Mouse (Mus musculus) forebrain, embryonic 13.5 days (tissue): Measurements from ENCODE around the gene Eva1c. TPM values are rescaled to one million over a fixed set of nuclear protein-coding genes. Genes with fewer than 3 reads are reported as not detected.
A peak's percentile ranks its signal among the peaks of the same experiment; 100 is the strongest.

Source experiments
- ATAC-seq: fragments of 200-750 bp; cut with Nextera tagmentation; 2 replicates; pipeline ENCODE4 v1.8.0; 2017
- H3K27ac ChIP-seq: fragments of 300-500 bp; sonication (generic); 2 replicates; pipeline ENCODE4 v1.5.1; 2015; ENCODE audit warnings: inconsistent platforms, mild to moderate bottlenecking, moderate library complexity
- H3K27me3 ChIP-seq: fragments of 300-500 bp; sonication (generic); 2 replicates; pipeline ENCODE4 v1.6.1; 2015; ENCODE audit warnings: mild to moderate bottlenecking, inconsistent platforms
- H3K36me3 ChIP-seq: fragments of 300-500 bp; sonication (generic); 2 replicates; pipeline ENCODE4 v1.6.1; 2015; ENCODE audit warnings: mild to moderate bottlenecking, inconsistent platforms; ENCODE audit not compliant: poor library complexity, severe bottlenecking
- H3K4me1 ChIP-seq: fragments of 300-500 bp; sonication (generic); 2 replicates; pipeline ENCODE4 v1.6.1; 2015; ENCODE audit warnings: inconsistent platforms
- H3K4me2 ChIP-seq: fragments of 300-500 bp; sonication (generic); 2 replicates; pipeline ENCODE4 v1.6.1; 2015; ENCODE audit warnings: inconsistent platforms, mild to moderate bottlenecking, moderate library complexity
- H3K4me3 ChIP-seq: fragments of 300-500 bp; sonication (generic); 2 replicates; pipeline ENCODE4 v1.5.1; 2015; ENCODE audit warnings: mild to moderate bottlenecking, inconsistent platforms
- H3K9ac ChIP-seq: fragments of 300-500 bp; sonication (generic); 2 replicates; pipeline ENCODE4 v1.6.1; 2015; ENCODE audit warnings: mild to moderate bottlenecking, inconsistent platforms
- H3K9me3 ChIP-seq: fragments of 300-500 bp; sonication (generic); replicated peaks from 2 replicates; pipeline ENCODE4 v1.6.1; 2016; ENCODE audit warnings: inconsistent platforms
- WGBS: fragments of 180-500 bp; shearing (Covaris S2); methylation state at CpG from one replicate; pipeline ENCODE4 v1.1.7; 2015; 5-methylcytosine and 5-hydroxymethylcytosine counted together
- polyA plus RNA-seq: library from polyadenylated mRNA; unstranded; fragments of >200 nt; fragmentation: Nextera tagmentation; extraction: Ambion mirVana; gene quantifications from 2 replicates; pipeline ENCODE4 v1.2.1, GENCODE M21; 2015

Eva1c gene
- polyA plus RNA-seq, 1 experiment from 2014 or later: 5.2 TPM

DNA sequence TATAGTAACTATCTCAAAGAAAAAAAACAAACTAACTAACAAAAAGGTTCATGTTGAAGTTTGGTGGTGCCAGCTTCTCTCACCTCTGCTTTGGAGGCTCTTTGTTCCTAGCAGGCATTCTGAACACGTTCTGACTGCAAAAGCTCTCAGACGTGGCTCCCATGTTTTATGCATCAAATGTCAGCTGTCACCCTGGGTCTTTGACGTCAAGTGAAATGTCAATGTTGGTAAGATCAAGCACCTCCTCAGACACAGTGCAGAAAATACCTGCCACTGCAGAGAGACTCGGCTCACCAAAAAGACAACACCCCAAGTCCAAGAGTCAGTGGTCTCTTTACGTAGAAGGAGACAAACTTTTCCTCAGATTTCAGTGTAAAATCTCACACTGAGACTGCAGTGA is 48.0 kb downstream of the Eva1c start:
- ATAC-seq: no peak

DNA sequence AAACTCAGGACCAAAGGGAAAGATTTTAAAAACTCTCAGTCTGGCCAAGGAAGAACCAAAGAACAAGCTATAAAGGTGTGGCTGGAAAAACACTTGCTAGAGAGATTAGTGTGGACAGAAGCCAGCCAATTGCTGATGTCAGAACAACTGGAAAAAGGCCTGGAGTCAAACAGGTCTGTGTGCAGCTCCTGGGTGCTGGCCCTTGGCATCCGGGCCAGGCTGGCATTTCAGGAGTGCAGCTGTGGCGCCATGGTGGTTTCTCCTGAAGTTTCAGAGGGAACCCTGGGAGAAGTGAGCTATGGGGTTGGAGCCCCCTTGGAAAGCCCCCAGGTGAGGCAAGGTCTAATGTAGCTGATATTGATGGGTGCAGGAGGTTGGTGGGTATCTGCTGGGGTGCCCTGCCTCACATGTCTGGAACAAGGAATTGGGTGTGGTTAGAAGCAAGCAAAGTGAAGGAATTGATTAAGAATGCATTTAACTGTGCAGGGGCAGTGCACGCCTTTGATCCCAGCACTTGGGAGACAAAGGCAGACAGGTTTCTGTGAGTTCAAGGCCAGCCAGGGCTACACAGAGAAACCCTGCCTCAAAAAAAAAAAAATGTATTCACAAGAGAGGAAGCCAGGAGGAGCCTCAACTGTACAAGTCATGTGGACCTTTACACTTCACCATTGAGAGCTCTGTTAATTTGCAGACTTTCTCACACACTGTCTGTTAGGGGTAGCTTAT is 51.8 kb downstream of the Eva1c start:
- H3K27ac ChIP-seq: no peak overlapping the region

More for the DNA sequence above, 48.0 kb downstream of the Eva1c start:
- Histone ChIP-seq H3K36me3 (no peaks in the 10 kb centered on the region), H3K4me2 (no peak overlapping the region), H3K27me3 (no peaks in the 10 kb centered on the region), H3K9me3 (no peaks in the 10 kb centered on the region), H3K4me3 (no peak overlapping the region), H3K4me1 (no peaks in the 10 kb centered on the region), H3K9ac (no peak overlapping the region), H3K27ac (no peak overlapping the region)
- WGBS: 66% methylated on average over 5 of the region's 5 CpGs

DNA sequence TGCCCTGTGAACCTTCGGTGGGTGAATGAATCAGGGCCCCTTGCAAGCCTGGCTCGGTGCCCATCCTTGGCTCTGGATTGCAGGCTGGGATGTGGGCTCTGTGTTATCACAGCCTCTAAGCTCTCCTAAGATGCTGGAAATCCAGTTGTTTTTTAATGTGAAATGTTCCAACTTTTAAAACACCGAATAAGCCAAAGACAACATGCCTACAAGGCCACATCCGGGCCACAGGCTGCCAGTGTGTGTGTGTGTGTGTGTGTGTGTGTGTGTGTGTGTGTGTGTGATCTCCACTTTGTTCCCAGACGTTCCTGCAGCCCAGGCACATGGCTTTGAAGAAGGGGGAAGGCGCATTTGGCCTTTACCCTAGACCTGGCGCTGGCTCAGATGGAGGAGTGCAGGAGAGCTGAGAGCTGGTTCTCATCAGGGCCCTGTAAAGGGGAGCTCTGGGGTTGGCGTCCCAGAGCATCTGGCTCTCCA is 56.0 kb downstream of the Eva1c start:
- ATAC-seq: peak; percentile 27; the same call in 1 of the 2 replicates
- WGBS: 68% methylated on average over 8 of the region's 8 CpGs
- H3K9ac ChIP-seq: no peak overlapping the region

More for the DNA sequence above, 51.8 kb downstream of the Eva1c start:
- H3K9me3 ChIP-seq: no peaks in the 10 kb centered on the region
- H3K36me3 ChIP-seq: no peaks in the 10 kb centered on the region
- H3K4me3 ChIP-seq: no peak overlapping the region
- H3K4me2 ChIP-seq: no peak overlapping the region
- H3K9ac ChIP-seq: no peak overlapping the region
- H3K4me1 ChIP-seq: peaks cover 11% of the 10 kb centered on the region
- H3K27me3 ChIP-seq: no peaks in the 10 kb centered on the region
- ATAC-seq: no peak
- WGBS: 92% methylated on average over 3 of the region's 3 CpGs

DNA sequence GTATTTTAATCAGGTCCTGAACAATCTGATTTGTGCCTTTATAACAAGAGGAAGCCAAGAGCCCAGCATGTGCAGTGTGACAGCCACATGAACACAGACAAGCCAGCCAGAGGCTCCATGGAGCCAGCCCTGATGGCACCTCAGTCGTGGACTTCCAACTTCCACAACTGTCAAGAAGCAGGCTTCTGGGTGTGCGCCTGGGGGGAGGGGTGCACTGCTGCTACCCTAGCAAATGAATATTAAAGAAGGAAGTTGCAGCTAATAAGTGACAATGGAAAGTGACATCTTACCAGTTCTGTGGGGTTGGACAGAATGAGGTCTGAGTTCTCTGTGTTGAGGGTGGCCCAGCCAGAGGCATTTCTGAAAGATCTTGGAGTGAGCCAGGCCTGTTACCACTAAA is 58.8 kb downstream of the Eva1c start:
- peaks cover 25% of the 10 kb centered on the region for H3K4me1 ChIP-seq
- H3K4me3 ChIP-seq: no peak overlapping the region
- H3K4me2 ChIP-seq: no peak overlapping the region
- H3K27me3 ChIP-seq: no peaks in the 10 kb centered on the region
- no peak for ATAC-seq
- WGBS: 77% methylated on average over 2 of the region's 2 CpGs
- peaks cover 4% of the 10 kb centered on the region; the same call in 1 of the 2 replicates for H3K9me3 ChIP-seq
- H3K36me3 ChIP-seq: no peaks in the 10 kb centered on the region
- no peak overlapping the region for H3K9ac ChIP-seq
- H3K27ac ChIP-seq: no peak overlapping the region

More for the DNA sequence above, 56.0 kb downstream of the Eva1c start:
- H3K9me3 ChIP-seq: no peaks in the 10 kb centered on the region
- H3K27me3 ChIP-seq: no peaks in the 10 kb centered on the region
- peaks cover 25% of the 10 kb centered on the region for H3K4me1 ChIP-seq
- H3K4me3 ChIP-seq: no peak overlapping the region
- no peak overlapping the region for H3K27ac ChIP-seq
- H3K36me3 ChIP-seq: no peaks in the 10 kb centered on the region
- no peak overlapping the region for H3K4me2 ChIP-seq

DNA sequence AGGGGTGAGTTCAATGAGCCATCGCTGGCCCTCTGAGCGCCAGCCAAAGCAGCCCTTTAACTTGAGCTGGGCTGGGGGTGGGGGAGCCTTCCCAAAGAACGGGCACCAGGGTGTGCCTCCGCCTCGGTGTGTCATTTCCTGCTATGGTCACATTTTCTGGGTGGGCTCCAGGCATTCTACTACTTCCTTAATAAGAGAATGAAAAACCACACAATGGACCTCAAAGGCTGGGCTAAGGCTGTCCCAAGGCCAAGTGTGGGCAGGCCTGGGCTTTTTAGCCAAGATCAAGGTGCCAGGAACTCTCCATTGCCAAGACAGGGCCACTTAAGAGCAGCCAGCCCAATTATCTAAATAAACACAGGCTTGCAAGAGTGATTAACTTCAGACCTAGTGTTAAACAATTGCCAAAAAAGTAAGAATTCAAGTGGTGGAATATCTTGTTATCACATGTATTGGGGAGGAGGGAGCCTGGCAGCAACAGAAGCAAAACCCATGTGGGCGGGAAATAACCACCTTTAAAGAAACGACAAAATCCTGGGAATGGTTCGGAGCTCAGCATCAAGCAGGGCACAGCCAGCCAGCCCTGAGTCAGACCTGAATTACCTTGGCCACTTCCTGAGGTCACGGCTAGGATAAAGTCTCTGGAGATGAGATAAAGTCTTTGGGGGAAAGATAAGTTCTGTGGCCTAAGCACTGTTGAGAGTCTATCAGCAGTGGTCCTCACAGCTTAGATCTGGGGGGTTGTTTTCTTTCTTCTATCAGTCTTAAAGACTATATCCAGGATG is 59.5 kb downstream of the Eva1c start:
- H3K4me2 ChIP-seq: no peak overlapping the region
- WGBS: 75% methylated on average over 9 of the region's 9 CpGs
- H3K9me3 ChIP-seq: peaks cover 4% of the 10 kb centered on the region; the same call in 1 of the 2 replicates
- H3K4me3 ChIP-seq: no peak overlapping the region
- no peak for ATAC-seq
- no peaks in the 10 kb centered on the region for H3K27me3 ChIP-seq
- H3K4me1 ChIP-seq: peaks cover 25% of the 10 kb centered on the region
- H3K27ac ChIP-seq: no peak overlapping the region
- H3K36me3 ChIP-seq: no peaks in the 10 kb centered on the region
- H3K9ac ChIP-seq: no peak overlapping the region

DNA sequence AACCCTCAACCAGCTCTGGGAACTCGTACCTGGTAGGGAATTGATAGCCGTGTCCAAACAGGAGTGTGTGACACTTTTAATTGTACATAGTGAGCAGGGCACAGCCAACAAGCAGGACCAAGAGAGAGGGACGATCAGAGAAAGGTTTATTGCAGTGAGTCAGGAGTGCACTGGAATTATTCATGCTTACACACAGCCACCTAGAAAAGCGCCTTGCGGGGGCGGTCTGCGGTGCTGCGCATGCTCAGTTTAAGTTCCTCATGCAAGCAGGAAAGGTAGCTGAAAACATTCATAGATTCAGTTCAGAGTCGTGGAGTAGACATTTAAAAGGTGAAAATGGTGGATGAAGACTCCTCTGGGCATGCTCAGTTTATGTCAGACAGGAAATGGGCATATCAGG is 64.2 kb downstream of the Eva1c start:
- no peak overlapping the region for H3K9ac ChIP-seq
- no peaks in the 10 kb centered on the region for H3K27me3 ChIP-seq
- H3K4me1 ChIP-seq: peaks cover 6% of the 10 kb centered on the region; the same call in 1 of the 2 replicates
- no peak overlapping the region for H3K4me2 ChIP-seq
- H3K4me3 ChIP-seq: no peak overlapping the region
- no peaks in the 10 kb centered on the region for H3K36me3 ChIP-seq
- no peak for ATAC-seq
- WGBS: 90% methylated on average over 9 of the region's 9 CpGs
- H3K9me3 ChIP-seq: peaks cover 4% of the 10 kb centered on the region; the same call in 1 of the 2 replicates
- no peak overlapping the region for H3K27ac ChIP-seq

DNA sequence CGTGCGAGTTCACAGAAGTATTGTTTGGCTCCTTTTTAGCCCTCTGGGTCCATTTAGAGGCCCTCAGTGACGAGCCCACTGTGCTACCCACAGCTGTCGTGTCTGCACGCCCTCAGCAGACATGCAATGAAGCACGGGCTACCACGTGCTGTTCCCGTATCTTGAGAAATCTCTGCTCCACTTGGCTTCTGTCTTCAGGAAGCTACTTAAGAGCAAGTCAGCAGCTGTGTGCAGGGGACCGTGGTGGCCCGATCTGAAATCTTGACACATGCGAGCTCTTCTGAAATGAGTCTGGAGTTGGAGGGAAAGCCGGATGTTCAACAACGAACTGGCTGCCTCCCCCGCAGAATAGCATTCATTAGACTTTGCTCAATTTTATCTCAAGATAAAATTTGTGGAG is 65.1 kb downstream of the Eva1c start:
- H3K4me3 ChIP-seq: no peak overlapping the region
- H3K27ac ChIP-seq: no peak overlapping the region
- H3K4me1 ChIP-seq: no peaks in the 10 kb centered on the region
- no peak overlapping the region for H3K9ac ChIP-seq
- H3K4me2 ChIP-seq: no peak overlapping the region
- peaks cover 4% of the 10 kb centered on the region; the same call in 1 of the 2 replicates for H3K9me3 ChIP-seq
- no peak for ATAC-seq
- H3K27me3 ChIP-seq: no peaks in the 10 kb centered on the region
- WGBS: 75% methylated on average over 14 of the region's 14 CpGs
- no peaks in the 10 kb centered on the region for H3K36me3 ChIP-seq

DNA sequence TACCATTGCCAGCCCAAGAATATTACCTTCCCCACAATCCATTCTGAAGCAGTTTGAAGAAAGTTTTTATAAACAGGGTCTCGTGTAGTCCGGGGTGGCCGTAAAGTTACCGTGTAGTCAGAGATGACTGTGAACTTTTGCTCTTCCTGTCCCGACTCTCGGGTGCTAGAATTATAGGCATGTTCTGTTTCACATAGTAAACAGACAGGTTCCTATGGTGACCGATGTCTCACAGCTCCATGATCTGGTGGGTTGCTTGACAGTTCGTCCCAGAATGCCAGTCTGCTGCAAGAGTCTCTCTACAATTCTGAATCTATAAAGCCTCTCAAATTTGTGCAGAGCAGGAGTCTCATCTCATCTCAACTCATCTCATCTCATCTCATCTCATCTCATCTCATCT is 65.6 kb downstream of the Eva1c start:
- no peaks in the 10 kb centered on the region for H3K36me3 ChIP-seq
- H3K9me3 ChIP-seq: peaks cover 4% of the 10 kb centered on the region; the same call in 1 of the 2 replicates
- H3K27me3 ChIP-seq: no peaks in the 10 kb centered on the region
- H3K4me2 ChIP-seq: no peak overlapping the region
- H3K4me1 ChIP-seq: no peaks in the 10 kb centered on the region
- H3K27ac ChIP-seq: no peak overlapping the region
- ATAC-seq: no peak
- no peak overlapping the region for H3K9ac ChIP-seq
- H3K4me3 ChIP-seq: no peak overlapping the region
- 86% methylated on average over 8 of the region's 8 CpGs for WGBS

DNA sequence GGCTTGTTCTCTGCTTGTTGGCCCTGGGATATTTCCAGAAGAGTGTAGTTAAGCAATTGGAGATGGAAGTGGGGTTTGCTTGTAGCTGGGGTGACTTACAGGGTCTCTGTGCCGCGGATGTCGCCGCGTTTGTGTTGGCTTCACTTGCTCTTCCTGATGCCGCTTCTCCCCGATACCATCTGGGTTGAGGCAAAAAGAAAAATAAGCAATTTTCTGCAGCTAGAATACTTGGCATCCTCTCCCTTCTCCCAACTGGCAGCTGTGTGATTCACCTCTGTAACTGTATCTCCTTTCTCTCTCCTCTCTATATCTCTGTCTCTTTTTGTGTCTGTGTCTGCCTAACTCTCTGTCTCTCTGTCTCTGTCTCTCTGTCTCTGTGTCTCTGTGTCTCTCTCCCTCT is 66.5 kb downstream of the Eva1c start:
- H3K36me3 ChIP-seq: no peaks in the 10 kb centered on the region
- no peak overlapping the region for H3K9ac ChIP-seq
- no peak overlapping the region for H3K4me2 ChIP-seq
- ATAC-seq: no peak
- no peak overlapping the region for H3K4me3 ChIP-seq
- H3K4me1 ChIP-seq: no peaks in the 10 kb centered on the region
- peaks cover under 1% of the 10 kb centered on the region; the same call in 1 of the 2 replicates for H3K9me3 ChIP-seq
- H3K27ac ChIP-seq: no peak overlapping the region
- 76% methylated on average over 7 of the region's 7 CpGs for WGBS
- H3K27me3 ChIP-seq: no peaks in the 10 kb centered on the region

DNA sequence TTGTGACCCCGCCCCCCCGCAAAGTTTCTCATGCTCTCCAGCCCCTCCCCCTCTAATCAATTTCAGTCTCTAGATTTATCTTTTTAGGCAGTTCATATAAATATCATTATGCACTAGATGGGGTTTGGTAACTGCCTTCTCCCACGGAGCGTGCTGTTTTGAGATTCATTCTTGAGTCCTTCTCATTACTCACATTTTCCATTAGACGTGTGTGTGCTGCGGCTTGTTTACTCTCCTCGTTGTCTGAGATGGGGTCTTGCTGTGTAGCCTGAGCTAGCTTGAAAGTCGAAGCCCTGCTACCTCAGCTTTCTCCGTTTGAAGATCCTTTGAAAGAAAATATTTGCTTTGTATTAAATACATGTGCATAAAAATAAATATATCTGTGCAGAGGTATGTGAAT is 67.3 kb downstream of the Eva1c start:
- ATAC-seq: no peak
- WGBS: 70% methylated on average over 9 of the region's 9 CpGs
- Histone ChIP-seq H3K9ac (no peak overlapping the region), H3K4me2 (no peak overlapping the region), H3K4me3 (no peak overlapping the region), H3K36me3 (no peaks in the 10 kb centered on the region), H3K27ac (no peak overlapping the region), H3K27me3 (no peaks in the 10 kb centered on the region), H3K4me1 (no peaks in the 10 kb centered on the region), H3K9me3 (no peaks in the 10 kb centered on the region)

DNA sequence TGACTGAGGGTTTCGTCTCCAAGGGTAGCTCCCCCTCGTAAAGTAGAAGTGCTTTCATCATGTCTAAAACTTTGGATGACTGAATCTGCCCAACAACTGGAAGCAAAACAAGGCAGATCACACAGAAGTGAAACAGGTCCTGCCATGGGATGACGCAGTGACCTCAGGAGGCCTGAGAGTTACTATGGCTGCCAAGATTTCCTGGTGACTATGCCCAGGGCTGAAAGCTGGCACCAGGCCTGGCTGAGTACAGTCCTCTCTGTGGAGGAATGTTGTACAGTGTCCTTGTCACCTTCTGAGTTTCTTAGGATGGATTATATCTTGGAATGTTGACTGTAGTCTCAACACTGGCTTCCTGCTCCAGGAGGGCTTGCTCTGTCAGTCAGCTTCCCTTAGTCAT is 71.1 kb downstream of the Eva1c start:
- no peaks in the 10 kb centered on the region for H3K36me3 ChIP-seq
- H3K27ac ChIP-seq: no peak overlapping the region
- ATAC-seq: no peak
- no peaks in the 10 kb centered on the region for H3K9me3 ChIP-seq
- WGBS: 93% methylated on average over 3 of the region's 3 CpGs
- no peak overlapping the region for H3K9ac ChIP-seq
- H3K4me3 ChIP-seq: no peak overlapping the region
- H3K27me3 ChIP-seq: no peaks in the 10 kb centered on the region
- no peaks in the 10 kb centered on the region for H3K4me1 ChIP-seq
- no peak overlapping the region for H3K4me2 ChIP-seq

DNA sequence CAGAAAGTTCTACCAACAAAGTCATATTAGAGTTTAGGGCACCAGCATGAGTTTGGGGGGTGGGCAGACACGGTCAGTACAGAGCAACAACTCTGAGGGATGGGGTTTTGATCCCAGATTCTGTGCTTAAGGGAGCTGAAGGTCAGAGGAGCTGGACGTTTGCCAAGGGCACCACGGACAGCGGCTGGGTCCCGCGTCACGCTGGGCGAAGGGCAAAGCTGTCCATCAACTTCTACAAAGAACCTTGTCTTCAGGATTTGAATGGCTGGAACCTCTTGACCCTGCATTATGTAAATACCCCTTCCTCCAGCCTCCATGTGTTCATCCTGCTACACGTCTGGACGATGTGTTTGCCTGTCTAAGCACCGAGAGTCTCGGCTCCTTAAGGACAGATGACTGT is 73.0 kb downstream of the Eva1c start:
- WGBS: 51% methylated on average over 12 of the region's 12 CpGs
- H3K4me2 ChIP-seq: no peak overlapping the region
- no peaks in the 10 kb centered on the region for H3K36me3 ChIP-seq
- H3K27me3 ChIP-seq: no peaks in the 10 kb centered on the region
- H3K27ac ChIP-seq: no peak overlapping the region
- H3K9ac ChIP-seq: no peak overlapping the region
- no peaks in the 10 kb centered on the region for H3K4me1 ChIP-seq
- no peak overlapping the region for H3K4me3 ChIP-seq
- no peaks in the 10 kb centered on the region for H3K9me3 ChIP-seq
- ATAC-seq: no peak
